Mouse (Mus musculus) megakaryocyte, embryonic 14.5 days (primary cell): ENCODE results near the gene Natd1.

Experiments used
- FLI1 ChIP-seq: IDR thresholded peaks from 2 replicates; pipeline ENCODE4 v1.6.1; 2012; ENCODE audit warnings: low read length, inconsistent platforms, mixed read lengths
- GATA1 ChIP-seq: IDR thresholded peaks from 3 replicates; pipeline ENCODE4 v1.6.1; 2012; ENCODE audit warnings: mixed read lengths, low read length, inconsistent platforms, borderline replicate concordance

DNA sequence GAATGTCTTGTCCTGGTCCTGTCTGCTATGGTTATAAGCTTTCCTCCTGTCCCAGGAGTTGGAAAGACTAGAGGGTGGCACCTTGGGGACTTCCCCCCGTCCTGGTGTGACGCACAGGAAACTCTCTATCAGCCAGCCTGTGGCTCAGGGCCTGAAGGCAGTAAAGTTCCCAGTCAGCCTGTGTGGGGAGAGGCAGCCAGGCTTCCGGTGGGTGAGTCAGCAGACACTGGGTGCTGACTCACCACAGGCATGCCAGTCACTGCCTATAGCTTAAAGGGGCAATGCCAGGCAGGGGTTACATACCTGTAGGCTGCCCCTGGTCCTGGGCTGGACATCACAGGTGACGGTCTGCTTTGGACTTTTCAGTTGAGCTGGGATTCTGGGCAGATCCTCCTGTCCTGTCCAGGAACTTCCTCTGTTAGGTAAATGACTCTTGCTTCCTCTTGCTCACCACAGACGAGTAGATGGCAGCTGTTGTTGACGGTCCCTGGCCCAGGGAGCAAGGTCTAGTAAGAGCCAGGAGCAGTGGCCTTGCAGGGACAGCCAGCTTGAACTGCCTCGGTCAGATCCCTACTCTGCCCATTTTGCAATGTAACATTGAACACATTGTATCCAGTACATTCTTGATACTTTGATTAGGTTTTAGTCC lies 20.9 kb upstream of the Natd1 start:
- TF ChIP-seq GATA1 = peak; percentile 94
- TF ChIP-seq FLI1 = peak; percentile 87
